Mouse (Mus musculus): Measurements from ENCODE around the gene Asap2.

Asap2 gene

GRCm38 (mm10) chr12:21212876-21213275, 222.6 kb downstream of the Asap2 start:
- no peak for DNase-seq (ENCODE audit: low spot score)

GRCm38 (mm10) chr12:21214551-21215165, 224.4 kb downstream of the Asap2 start:
- DNase-seq (ENCODE audit: low spot score), result no peak

GRCm38 (mm10) chr12:21217776-21218444, 227.7 kb downstream of the Asap2 start:
- DNase-seq (ENCODE audit: low spot score), result no peak

GRCm38 (mm10) chr12:21220596-21220995, 230.3 kb downstream of the Asap2 start:
- no peak for DNase-seq (ENCODE audit: low spot score)

- DNase-seq (ENCODE audit: low spot score), result no peak
Observed at GRCm38 (mm10) chr12:21223923-21224322, 233.7 kb downstream of the Asap2 start.

GRCm38 (mm10) chr12:21225358-21225757, 235.1 kb downstream of the Asap2 start:
- DNase-seq (ENCODE audit: low spot score), result no peak

GRCm38 (mm10) chr12:21226316-21226715, 236.1 kb downstream of the Asap2 start:
- no peak for DNase-seq (ENCODE audit: low spot score)

GRCm38 (mm10) chr12:21227076-21227980, 237.1 kb downstream of the Asap2 start:
- DNase-seq (ENCODE audit: low spot score), result peak; percentile 47

GRCm38 (mm10) chr12:21228650-21229049, 238.4 kb downstream of the Asap2 start:
- no peak for DNase-seq (ENCODE audit: low spot score)

- no peak for DNase-seq (ENCODE audit: low spot score)
Observed at GRCm38 (mm10) chr12:21229076-21229918, 239.0 kb downstream of the Asap2 start.

GRCm38 (mm10) chr12:21233727-21234126, 243.5 kb downstream of the Asap2 start:
- no peak for DNase-seq (ENCODE audit: low spot score)

GRCm38 (mm10) chr12:21234560-21234959, 244.3 kb downstream of the Asap2 start:
- DNase-seq (ENCODE audit: low spot score), result no peak

- no peak for DNase-seq (ENCODE audit: low spot score)
Observed at GRCm38 (mm10) chr12:21241965-21242364, 251.7 kb downstream of the Asap2 start.

GRCm38 (mm10) chr12:21244375-21244960, 254.2 kb downstream of the Asap2 start:
- no peak for DNase-seq (ENCODE audit: low spot score)

- no peak for DNase-seq (ENCODE audit: low spot score)
Observed at GRCm38 (mm10) chr12:21247711-21248392, 257.6 kb downstream of the Asap2 start.

GRCm38 (mm10) chr12:21260494-21261256, 270.4 kb downstream of the Asap2 start:
- no peak for DNase-seq (ENCODE audit: low spot score)

- no peak for DNase-seq (ENCODE audit: low spot score)
Observed at GRCm38 (mm10) chr12:21261521-21261920, 271.3 kb downstream of the Asap2 start.

GRCm38 (mm10) chr12:21263256-21263655, 273.0 kb downstream of the Asap2 start:
- DNase-seq (ENCODE audit: low spot score), result no peak

GRCm38 (mm10) chr12:21264241-21264640, 274.0 kb downstream of the Asap2 start:
- DNase-seq (ENCODE audit: low spot score), result no peak

GRCm38 (mm10) chr12:21264970-21265369, 274.7 kb downstream of the Asap2 start:
- no peak for DNase-seq (ENCODE audit: low spot score)

Data from ovary, postnatal 14 days (tissue).